Mouse (Mus musculus) urinary bladder, postnatal 10 days (tissue): ENCODE measurements around the gene Fam20b.
"Not testable (repeated sequence)": the region's sequence is repeated elsewhere in the genome, so short reads cannot be mapped to it uniquely, and the experiment has no call there.

Source experiments
- DNase-seq: peaks from one replicate; pipeline ENCODE4 v3.0.0; 2022; ENCODE audit warnings: low spot score

Fam20b gene

DNA sequence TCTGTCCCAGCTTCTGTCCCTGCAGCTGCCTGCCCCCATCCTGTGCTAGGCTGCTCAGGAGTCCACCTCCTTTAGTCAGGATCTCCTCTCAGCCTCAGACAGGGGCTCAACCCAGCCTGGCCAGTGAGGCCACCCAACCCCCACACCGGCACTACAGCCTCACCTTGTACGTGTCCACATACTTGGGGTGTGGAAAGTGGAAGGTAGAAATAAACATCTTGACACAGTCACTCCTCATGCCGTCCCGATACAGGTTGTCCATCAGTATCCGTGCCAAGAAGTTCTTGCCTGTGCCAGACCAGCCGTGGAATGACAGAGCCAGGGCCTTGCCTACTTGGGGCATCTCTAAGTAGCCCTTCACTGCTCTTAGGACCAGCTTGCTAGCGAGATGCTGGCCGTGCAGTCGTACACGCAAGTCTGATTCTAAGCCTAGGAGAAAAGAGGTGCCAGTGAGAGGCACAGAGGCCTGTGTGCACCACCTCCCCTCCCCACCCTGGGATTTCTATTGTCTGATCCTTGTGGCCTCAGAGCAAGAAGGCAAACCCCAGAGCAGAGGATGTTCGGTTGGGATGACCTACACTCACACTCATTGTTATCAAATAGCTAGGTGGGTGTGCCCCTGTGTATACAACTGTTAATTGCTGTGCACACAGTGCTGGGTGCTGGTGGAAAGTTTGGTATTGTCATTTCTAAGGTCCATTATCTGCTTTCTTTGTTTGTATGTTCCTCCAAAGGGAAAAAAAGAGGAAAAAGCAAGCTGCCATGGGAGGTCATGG, 49.5 kb downstream of the Fam20b start:
- no peak for DNase-seq

DNA sequence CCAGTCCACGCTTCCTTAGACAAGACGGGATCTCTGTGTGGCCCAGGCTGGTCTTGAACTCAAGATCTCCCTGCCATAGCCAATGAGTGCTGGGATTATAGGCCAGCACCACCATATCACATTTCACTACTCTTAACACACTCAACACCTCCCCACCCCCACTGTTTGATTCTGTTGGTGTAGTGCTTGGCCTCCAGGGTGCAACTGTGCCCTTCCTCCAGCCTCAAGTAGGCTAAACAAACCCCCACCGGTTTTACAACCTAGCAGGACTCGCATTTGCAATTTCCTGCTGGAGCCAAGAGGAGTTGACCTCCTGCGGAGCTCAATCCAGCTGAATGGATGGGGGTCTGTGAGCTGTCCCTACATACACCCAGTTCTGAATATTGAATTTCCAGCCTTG, 50.3 kb downstream of the Fam20b start:
- no peak for DNase-seq

DNA sequence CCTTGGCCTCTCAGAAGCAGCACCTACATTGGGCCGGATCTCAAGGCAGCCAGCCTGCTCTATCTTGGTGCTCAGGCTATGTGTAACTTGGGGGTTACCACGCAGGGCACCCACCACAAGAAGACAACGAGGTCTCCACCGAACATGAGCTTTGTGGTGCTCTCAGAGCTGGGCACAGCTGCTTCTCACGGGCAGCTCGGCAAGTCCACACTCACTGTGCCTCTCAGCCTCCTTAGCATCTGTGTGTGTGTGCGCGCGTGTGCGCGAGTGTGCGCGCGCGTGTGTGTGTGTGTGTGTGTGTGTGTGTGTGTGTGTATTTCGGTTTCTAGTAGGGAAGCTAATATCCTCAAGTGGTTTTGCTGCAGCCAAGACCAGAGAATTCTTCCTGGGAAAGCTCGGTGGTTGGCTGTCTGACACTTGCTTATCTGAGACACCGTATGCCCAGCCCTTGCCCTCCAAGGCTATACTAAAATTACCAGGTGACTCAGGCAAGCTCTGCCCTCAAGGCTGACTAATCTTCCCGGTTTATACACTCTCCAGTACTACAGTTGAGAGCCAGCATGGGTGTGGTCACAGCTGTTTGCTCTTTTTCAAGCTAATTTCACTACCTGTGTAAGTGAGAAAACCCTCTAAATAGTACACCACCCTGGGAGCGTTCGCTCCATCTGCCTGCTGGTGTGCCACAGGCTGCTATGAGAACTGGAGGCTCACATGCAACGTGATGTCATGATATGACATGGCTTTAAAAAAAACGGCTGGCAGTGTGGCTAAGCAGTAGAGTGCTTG, 51.6 kb downstream of the Fam20b start:
- DNase-seq: no peak

DNA sequence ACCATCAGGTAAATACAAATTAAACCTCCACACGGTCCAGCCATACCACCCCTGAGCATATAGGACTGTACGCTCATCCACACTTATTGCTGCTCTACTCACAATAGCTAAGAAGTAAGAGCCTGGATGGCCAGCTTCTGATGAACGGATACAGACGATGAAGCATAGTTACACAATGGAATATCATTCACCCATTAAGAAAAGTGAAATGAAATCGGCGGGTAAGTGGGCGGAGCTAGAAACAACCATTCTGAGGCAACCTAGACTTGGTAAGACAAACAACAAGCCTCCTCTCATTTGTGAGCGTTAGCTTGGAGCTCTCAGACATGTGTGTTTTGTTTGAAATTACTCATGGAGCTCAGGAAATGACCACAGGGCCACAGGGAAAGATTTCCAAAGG, 53.1 kb downstream of the Fam20b start:
- no peak for DNase-seq

DNA sequence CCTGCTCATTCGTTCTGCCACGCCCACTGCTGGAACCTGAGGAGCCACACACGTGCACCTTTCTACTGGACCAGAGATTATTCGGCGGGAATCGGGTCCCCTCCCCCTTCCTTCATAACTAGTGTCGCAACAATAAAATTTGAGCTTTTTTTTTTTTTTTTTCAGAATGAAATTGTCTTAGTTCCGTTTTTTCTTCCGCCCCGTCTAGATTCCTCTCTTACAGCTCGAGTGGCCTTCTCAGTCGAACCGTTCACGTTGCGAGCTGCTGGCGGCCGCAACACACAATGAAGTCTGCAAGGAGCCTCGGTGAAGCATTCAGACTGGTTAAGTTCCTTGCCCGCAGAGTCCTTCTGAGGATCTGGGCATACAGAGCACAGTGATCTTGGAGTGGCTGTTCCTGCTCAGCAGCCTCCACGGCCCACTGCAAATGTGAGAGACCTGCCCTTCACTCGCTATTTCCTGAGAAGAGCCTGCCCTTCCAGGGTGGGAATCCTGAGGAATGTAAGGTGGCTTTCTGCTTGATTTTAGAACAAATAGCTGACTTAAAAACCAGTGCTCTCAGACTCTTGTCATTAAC, 58.1 kb downstream of the Fam20b start:
- not testable (repeated sequence) for DNase-seq

DNA sequence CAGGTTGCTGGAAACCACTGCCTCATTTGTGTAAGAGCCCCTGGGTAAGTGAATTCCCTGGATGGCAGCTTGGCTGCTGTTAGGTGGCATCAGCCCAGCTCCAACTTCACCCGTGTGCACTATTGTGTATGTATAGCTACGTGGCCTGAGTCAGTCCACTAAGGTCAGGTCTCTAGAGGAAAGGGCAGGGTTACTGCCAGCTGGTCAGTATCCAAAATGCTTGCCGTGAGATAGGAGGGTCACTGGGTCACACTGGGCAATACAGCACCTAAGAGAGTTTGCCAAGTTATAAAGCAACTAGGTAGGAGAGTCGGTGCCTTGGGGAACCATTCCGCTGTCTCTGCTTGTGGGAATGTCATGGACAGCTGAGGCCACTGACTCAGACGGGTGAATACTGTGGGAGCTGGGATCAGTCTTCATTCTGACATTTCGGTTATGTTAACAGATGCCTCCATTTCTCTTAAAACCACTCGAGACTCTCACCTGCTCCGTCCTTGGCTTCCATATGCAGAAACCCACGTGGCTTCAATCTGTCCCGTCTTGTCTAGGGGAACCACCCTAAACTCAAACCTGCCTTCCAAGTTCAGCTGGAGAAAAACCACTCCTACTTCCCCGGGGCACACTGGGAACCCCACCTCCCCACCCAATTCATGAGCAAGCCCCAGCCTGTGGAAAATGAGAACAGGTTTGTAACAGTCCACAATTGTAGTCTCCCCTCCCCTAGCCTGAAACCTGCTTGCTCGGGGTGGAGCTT, 58.8 kb downstream of the Fam20b start:
- DNase-seq: no peak

GRCm38 (mm10) chr1:156658676-156659075, 60.2 kb downstream of the Fam20b start:
- no peak for DNase-seq

GRCm38 (mm10) chr1:156657523-156657922, 61.4 kb downstream of the Fam20b start:
- no peak for DNase-seq

DNA sequence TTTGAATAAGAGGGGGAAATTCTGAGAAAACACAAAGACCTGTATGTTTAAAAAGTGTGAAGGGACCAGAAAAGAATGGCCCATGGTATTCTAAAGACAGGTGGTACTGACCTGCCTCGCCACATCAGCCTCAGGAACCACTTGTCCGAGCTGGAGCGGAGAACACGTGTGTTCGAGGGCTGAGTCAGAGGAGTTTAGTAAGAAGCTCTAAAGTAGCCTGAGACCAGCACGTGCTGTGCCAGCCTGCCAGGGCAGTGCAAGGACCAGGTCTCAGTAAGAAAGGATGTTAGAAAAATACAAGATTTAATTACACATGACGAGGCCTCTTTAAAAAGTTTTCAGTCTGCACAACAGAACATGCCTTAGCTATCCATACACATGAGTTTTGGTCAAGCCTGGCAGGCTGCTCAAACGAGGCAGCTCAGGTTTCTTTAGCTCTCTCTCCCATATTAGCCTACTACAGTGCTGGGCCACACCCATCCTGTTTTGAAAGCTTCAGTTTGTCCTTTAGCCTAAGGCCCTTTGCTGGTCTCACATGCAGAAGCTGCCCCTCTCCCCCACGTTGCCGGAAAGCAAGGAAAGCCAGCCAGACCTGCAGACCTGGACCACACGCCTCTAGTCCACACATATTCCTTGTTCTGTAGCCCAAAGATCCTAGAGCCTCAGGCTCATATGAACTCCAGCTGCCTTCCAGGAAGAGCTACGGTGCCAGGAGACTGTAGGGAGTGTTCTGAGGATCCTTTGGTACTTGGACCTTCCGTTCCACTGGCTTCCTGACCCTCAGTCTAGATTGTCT, 64.0 kb downstream of the Fam20b start:
- DNase-seq: no peak

- DNase-seq: no peak
These were observed 66.6 kb downstream of the Fam20b start for GRCm38 (mm10) chr1:156652189-156652822.

DNA sequence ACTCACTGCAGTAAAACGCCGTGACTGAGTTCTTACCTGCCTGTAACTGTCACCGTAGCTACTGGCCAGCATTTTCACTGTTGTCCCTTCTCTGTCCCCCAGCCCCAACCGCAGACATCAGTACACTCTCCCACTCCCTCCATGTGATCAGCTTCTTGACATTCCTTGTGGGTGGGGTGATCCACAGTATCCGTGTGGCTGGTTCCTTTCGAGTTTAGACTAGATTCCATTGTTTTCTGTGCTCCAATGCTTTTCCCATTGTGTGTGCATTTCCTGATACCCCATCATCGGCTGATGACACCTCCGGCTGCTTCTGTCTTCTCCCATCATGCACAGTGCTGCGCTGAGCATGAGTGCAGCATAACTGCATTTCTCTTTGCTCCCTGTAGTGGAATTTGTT, 68.3 kb downstream of the Fam20b start:
- DNase-seq: no peak

DNA sequence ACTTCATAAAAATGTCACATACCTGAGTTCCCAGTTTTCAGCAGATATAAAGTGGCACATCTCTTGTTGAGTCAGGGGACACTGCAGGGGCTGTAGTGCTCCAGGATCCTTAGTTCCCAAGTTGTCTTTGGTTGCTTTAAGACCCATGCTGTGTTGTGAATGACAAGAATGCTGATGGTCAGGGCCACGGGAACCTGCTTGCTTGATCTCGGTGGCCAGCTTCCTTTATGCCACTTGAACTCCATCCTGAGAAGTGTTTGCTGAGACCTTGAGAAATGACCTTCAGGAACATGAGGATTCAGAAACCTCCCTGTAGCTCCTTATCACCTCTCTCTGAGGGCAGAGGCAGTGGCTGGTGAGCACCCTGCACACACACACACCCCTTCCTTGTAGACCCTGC, 70.2 kb downstream of the Fam20b start:
- no peak for DNase-seq

- no peak for DNase-seq
These were observed 72.9 kb downstream of the Fam20b start for GRCm38 (mm10) chr1:156645971-156646370.

- no peak for DNase-seq
These were observed 73.9 kb downstream of the Fam20b start for GRCm38 (mm10) chr1:156644780-156645523.

DNA sequence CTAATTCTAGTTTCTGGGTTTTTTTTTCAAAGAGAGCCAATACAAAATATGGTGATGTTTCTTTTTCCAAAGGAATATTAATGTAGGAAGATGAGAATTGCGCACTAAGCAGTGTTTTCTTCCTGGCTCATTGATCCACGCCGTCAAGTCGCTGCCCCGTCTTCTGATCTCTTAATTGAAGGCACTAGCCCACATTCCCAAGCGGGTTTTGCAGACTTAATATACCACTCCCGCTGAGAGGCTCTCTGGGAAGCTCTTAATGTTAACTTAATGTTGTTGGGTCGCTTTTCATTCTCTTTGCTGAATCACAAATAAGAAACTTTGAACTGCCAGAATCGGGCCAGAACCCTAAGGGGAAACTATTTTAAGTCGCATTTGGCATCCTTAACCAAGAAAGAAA, 74.8 kb downstream of the Fam20b start:
- no peak for DNase-seq

- no peak for DNase-seq
These were observed 76.1 kb downstream of the Fam20b start for GRCm38 (mm10) chr1:156642813-156643212.

DNA sequence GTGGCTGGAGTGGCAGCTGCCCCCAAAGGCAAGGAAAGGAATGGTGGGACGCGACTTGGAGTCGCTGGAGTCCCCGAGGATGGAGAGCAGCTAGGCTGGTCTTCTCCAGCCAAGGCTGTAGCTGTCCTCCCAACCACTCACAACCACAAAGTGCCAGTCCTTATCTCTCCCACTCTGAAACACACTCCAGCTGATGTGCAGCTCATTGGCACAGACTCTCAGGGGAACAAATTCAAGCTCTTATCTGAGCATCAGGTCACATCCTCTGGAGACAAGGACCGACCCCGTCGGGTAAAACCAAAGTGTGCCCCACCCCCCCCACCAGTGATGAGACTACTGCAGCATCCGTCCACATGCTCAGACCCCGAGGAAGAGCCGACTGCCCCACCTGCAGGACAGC, 77.1 kb downstream of the Fam20b start:
- no peak for DNase-seq

DNA sequence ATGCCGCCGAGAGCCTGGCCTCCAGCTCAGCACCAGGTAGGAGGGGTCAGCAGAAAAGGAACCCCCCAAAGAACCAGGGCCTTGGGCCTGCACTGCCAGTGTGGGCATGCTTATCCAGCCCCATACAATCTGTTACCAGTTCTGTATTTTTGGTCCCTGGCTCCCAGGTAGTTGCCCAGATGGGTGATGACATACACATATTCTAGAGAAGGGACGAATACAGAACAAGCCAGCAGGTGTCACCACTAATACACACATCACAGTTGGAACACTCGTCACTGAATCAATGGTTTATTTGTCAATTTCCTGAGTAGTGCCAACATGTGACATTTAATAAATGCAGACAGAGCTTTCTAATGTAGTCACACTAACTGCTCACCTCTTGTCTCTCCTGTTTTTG, 78.3 kb downstream of the Fam20b start:
- DNase-seq: no peak

DNA sequence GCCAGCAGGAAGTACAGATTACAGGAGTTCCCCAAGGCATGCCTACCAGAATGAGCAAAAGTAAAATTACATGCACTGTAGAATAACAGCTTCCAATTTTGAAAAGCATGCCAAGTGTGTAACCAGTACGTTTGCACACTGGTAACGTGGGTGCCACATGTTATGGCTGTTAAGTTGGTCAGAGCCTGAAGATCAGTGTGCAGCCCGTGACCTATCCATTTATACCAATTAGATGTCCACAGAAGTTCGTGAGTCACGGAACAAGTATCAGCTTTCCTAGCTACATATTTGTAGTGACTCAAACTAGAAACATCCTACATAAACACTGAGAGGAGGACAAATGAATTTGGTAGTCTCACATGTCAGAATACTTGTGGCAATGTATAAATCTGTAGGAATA, 79.4 kb downstream of the Fam20b start:
- DNase-seq: no peak

GRCm38 (mm10) chr1:156635148-156635547, 83.7 kb downstream of the Fam20b start:
- no peak for DNase-seq
